In genomic region chr15:51104796-51105195, GRCm38 (mm10) we compare ENCODE assay signal across 12 mouse cellular contexts.
DNase-seq lines count a peak whose midpoint lies in the region; ATAC-seq lines count a peak whose summit lies in the region.
"Had no signal": no experiment of that assay in that cellular context is flagged by ENCODE, and none has a peak within 500 bp of the region (broad histone marks: within the 10 kb centered on the region; RNA-seq: fewer than 3 reads in every experiment).

No protein-coding gene starts in this region.

- WGBS in kidney, embryonic 15.5 days, result 56% methylated on average over 5 of the region's 5 CpGs
- WGBS in embryonic facial prominence, embryonic 15.5 days, result 57% methylated on average over 5 of the region's 5 CpGs
- 49% methylated on average over 5 of the region's 5 CpGs for WGBS in hindbrain, embryonic 15.5 days
- WGBS in neural tube, embryonic 12.5 days, result 38% methylated on average over 5 of the region's 5 CpGs

- no peaks in the 10 kb centered on the region for H3K9me3 ChIP-seq in kidney, embryonic 15.5 days (replicated peaks)
- no peaks in the 10 kb centered on the region for H3K9me3 ChIP-seq in embryonic facial prominence, embryonic 15.5 days (replicated peaks)
- no peaks in the 10 kb centered on the region for H3K9me3 ChIP-seq in hindbrain, embryonic 15.5 days
- H3K9me3 ChIP-seq in neural tube, embryonic 12.5 days, result no peaks in the 10 kb centered on the region
- H3K9me3 ChIP-seq: limb, embryonic 15.5 days had no signal

- ATAC-seq in kidney, embryonic 15.5 days (replicated peaks; ENCODE audit: low FRiP score), result no peak
- ATAC-seq in embryonic facial prominence, embryonic 15.5 days (ENCODE audit: insufficient number of reproducible peaks, low FRiP score, low TSS enrichment, low read depth), result no peak
- no peak for ATAC-seq in hindbrain, embryonic 15.5 days (ENCODE audit: low FRiP score, low read depth)
- peak; percentile 65 for ATAC-seq in neural tube, embryonic 12.5 days (ENCODE audit: low FRiP score, low read depth)

- no peaks in the 10 kb centered on the region for H3K36me3 ChIP-seq in kidney, embryonic 15.5 days
- H3K36me3 ChIP-seq in embryonic facial prominence, embryonic 15.5 days, result no peaks in the 10 kb centered on the region
- H3K36me3 ChIP-seq in hindbrain, embryonic 15.5 days, result no peaks in the 10 kb centered on the region
- H3K36me3 ChIP-seq in neural tube, embryonic 12.5 days, result no peaks in the 10 kb centered on the region
- H3K36me3 ChIP-seq: limb, embryonic 15.5 days had no signal

- no peak overlapping the region for H3K27ac ChIP-seq in kidney, embryonic 15.5 days
- H3K27ac ChIP-seq in embryonic facial prominence, embryonic 15.5 days (replicated peaks), result peak overlapping the region; percentile 63; the same call in 1 of the 2 replicates
- 0 out of 2 replicates have a peak overlapping the region, but pooled peaks have one; percentile 14 for H3K27ac ChIP-seq in hindbrain, embryonic 15.5 days (replicated peaks)
- no peak overlapping the region for H3K27ac ChIP-seq in neural tube, embryonic 12.5 days
- H3K27ac ChIP-seq: limb, embryonic 15.5 days had no signal

- no peak overlapping the region for H3K9ac ChIP-seq in kidney, embryonic 15.5 days
- H3K9ac ChIP-seq in embryonic facial prominence, embryonic 15.5 days, result no peak overlapping the region
- H3K9ac ChIP-seq in hindbrain, embryonic 15.5 days, result no peak overlapping the region
- H3K9ac ChIP-seq in neural tube, embryonic 12.5 days, result no peak overlapping the region
- H3K9ac ChIP-seq: limb, embryonic 15.5 days had no signal

- no peak for DNase-seq in kidney, postnatal 14 days
- no peak for DNase-seq in layer of hippocampus, postnatal 14 days (ENCODE audit: low spot score in 2 of 2)
- no peak for DNase-seq in frontal cortex, postnatal 36 days (ENCODE audit: low spot score in 2 of 2)
- DNase-seq in frontal cortex, adult 2 months (ENCODE audit: extremely low spot score in 1 of 2, low spot score in 1 of 2), result no peak
- DNase-seq: adrenal gland, adult 2 months; cerebellum, adult 2 months; kidney, postnatal 25 days had no signal

- H3K4me3 ChIP-seq in kidney, embryonic 15.5 days (replicated peaks), result peak overlapping the region; percentile 25; the same call in 1 of the 2 replicates
- H3K4me3 ChIP-seq in embryonic facial prominence, embryonic 15.5 days (replicated peaks), result no peak overlapping the region
- H3K4me3 ChIP-seq in hindbrain, embryonic 15.5 days, result no peak overlapping the region
- no peak overlapping the region for H3K4me3 ChIP-seq in neural tube, embryonic 12.5 days

- H3K4me1 ChIP-seq in kidney, embryonic 15.5 days, result peaks cover 3% of the 10 kb centered on the region; the same call in 1 of the 2 replicates
- H3K4me1 ChIP-seq in embryonic facial prominence, embryonic 15.5 days, result peaks cover 3% of the 10 kb centered on the region; the same call in 1 of the 2 replicates
- H3K4me1 ChIP-seq in hindbrain, embryonic 15.5 days (replicated peaks), result peaks cover 6% of the 10 kb centered on the region; the same call in 1 of the 2 replicates
- H3K4me1 ChIP-seq in neural tube, embryonic 12.5 days, result peaks cover 5% of the 10 kb centered on the region; the same call in 1 of the 2 replicates

- no peaks in the 10 kb centered on the region for H3K27me3 ChIP-seq in kidney, embryonic 15.5 days
- no peaks in the 10 kb centered on the region for H3K27me3 ChIP-seq in embryonic facial prominence, embryonic 15.5 days
- no peaks in the 10 kb centered on the region for H3K27me3 ChIP-seq in hindbrain, embryonic 15.5 days
- no peaks in the 10 kb centered on the region for H3K27me3 ChIP-seq in neural tube, embryonic 12.5 days (replicated peaks)
- H3K27me3 ChIP-seq: limb, embryonic 15.5 days had no signal

- peak overlapping the region; percentile 54 for H3K4me2 ChIP-seq in kidney, embryonic 15.5 days
- H3K4me2 ChIP-seq in embryonic facial prominence, embryonic 15.5 days (replicated peaks), result peak overlapping the region; percentile 42; the same call in 1 of the 2 replicates
- H3K4me2 ChIP-seq in hindbrain, embryonic 15.5 days, result peak overlapping the region; percentile 50
- peak overlapping the region; percentile 61 for H3K4me2 ChIP-seq in neural tube, embryonic 12.5 days (replicated peaks)

Comparison
In these comparisons a context has a peak if more than half of its experiments do, and no peak if none do; other contexts are left out.
1. H3K27ac ChIP-seq: peak in embryonic facial prominence, embryonic 15.5 days (single experiment) and hindbrain, embryonic 15.5 days (single experiment); none in kidney, embryonic 15.5 days (single experiment) and neural tube, embryonic 12.5 days (single experiment).
2. Peak in every context shown above with its lines, with median percentiles within 50 percentile points of each other: H3K4me2 ChIP-seq.